Mouse (Mus musculus) intestine, postnatal 0 days (tissue): ENCODE data around the gene Cfap300. TPM values are rescaled to one million over a fixed set of nuclear protein-coding genes. Genes with fewer than 3 reads are reported as not detected.

Experiments
- ATAC-seq: fragments of 200-750 bp; cut with Nextera tagmentation; 2 replicates; pipeline ENCODE4 v1.8.0; 2017; ENCODE audit warnings: mild to moderate bottlenecking, moderate TSS enrichment, moderate library complexity
- H3K27ac ChIP-seq: fragments of 300-500 bp; sonication (generic); 2 replicates; pipeline ENCODE4 v1.5.1; 2014; ENCODE audit warnings: mild to moderate bottlenecking, low read depth, low read length, moderate library complexity
- H3K27me3 ChIP-seq: fragments of 300-500 bp; sonication (generic); replicated peaks from 2 replicates; pipeline ENCODE4 v1.6.1; 2014; ENCODE audit warnings: low read length, mixed read lengths; ENCODE audit not compliant: control insufficient read depth, insufficient read depth
- H3K36me3 ChIP-seq: fragments of 300-500 bp; sonication (generic); 2 replicates; pipeline ENCODE4 v1.6.1; 2014; ENCODE audit warnings: mild to moderate bottlenecking, moderate library complexity; ENCODE audit not compliant: control insufficient read depth, insufficient read depth
- H3K4me1 ChIP-seq: fragments of 300-500 bp; sonication (generic); replicated peaks from 2 replicates; pipeline ENCODE4 v1.6.1; 2014; ENCODE audit warnings: antibody characterized with exemption, low read length, mixed read lengths; ENCODE audit not compliant: control insufficient read depth, insufficient read depth
- H3K4me2 ChIP-seq: fragments of 300-500 bp; sonication (generic); replicated peaks from 2 replicates; pipeline ENCODE4 v1.6.1; 2014; ENCODE audit warnings: low read depth, mild to moderate bottlenecking, moderate library complexity
- H3K4me3 ChIP-seq: fragments of 300-500 bp; sonication (generic); 2 replicates; pipeline ENCODE4 v1.5.1; 2014; ENCODE audit warnings: low read depth, low read length
- H3K9ac ChIP-seq: fragments of 300-500 bp; sonication (generic); 2 replicates; pipeline ENCODE4 v1.6.1; 2014; ENCODE audit warnings: mild to moderate bottlenecking, low read depth, low read length
- H3K9me3 ChIP-seq: fragments of 300-500 bp; sonication (generic); 2 replicates; pipeline ENCODE4 v1.6.1; 2016; ENCODE audit warnings: mixed run types; ENCODE audit not compliant: control insufficient read depth
- CTCF ChIP-seq: sonication (generic); IDR thresholded peaks from 2 replicates; pipeline ENCODE4 v1.5.1; 2016; ENCODE audit warnings: low read depth, mild to moderate bottlenecking, control low read depth, antibody characterized with exemption, moderate library complexity
- WGBS: fragments of 180-500 bp; shearing (Covaris S2); extraction: QIAGEN DNeasy Blood & Tissue Kit; methylation state at CpG from one replicate; pipeline ENCODE4 v1.1.7; 2014; 5-methylcytosine and 5-hydroxymethylcytosine counted together
- polyA plus RNA-seq: library from polyadenylated mRNA; unstranded; fragments of >200 nt; fragmentation: Nextera tagmentation; extraction: Ambion mirVana; gene quantifications from 2 replicates; pipeline ENCODE4 v1.2.1, GENCODE M21; 2015

The Cfap300 gene
- polyA plus RNA-seq, 1 experiment from 2014 or later, result 1.6 TPM

DNA sequence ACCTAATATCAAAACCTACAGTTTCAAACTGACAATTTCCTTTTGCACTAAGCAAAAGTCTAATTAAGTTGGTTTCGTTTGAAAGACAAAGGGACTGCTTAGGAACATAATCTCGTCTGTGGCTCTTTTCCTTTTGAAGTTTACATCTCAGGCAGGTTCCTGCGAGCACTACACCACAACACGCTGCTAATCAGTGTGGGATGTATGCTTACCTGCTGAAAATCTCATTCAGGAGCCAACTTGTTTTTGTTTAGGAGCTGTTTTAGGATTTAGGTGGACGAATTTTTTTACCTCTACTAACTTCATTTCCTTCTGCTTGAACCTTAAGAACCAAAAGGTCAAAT lies 393 bp upstream of the Cfap300 start:
- Histone ChIP-seq H3K27me3 (no peaks in the 10 kb centered on the region), H3K9ac (no peak overlapping the region), H3K4me2 (peak overlapping the region; percentile 92), H3K4me1 (0 out of 2 replicates have a peak, but pooled peaks cover 2% of the 10 kb centered on the region), H3K4me3 (peak overlapping the region; percentile 74), H3K9me3 (no peaks in the 10 kb centered on the region), H3K36me3 (no peaks in the 10 kb centered on the region), H3K27ac (no peak overlapping the region)
- ATAC-seq, result 0 out of 2 replicates have a peak, but pooled peaks have one; percentile 8
- WGBS, result 17% methylated on average over 5 of the region's 5 CpGs
- TF ChIP-seq CTCF, result no peak

DNA sequence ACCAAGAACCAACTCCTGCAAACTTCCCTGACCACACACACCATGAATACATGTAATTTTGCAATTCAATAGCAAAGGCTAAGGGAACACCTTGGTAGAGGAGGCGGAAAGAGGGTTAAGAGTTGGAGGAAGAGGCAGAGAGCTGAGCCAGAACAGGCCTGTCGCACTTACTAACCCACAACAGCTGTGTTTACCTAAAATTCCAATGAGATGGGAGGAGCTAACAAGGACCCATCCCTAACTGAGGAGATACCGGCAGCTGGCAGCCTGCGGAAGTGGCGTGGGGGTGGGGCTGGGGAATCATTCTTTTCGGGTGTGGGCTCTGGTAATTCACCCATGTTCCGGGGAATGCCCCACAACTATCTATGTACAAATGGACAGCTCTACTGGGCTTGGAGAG lies 7.1 kb downstream of the Cfap300 start:
- Histone ChIP-seq H3K27me3 (no peaks in the 10 kb centered on the region), H3K36me3 (no peaks in the 10 kb centered on the region), H3K9me3 (no peaks in the 10 kb centered on the region), H3K4me3 (no peak overlapping the region), H3K27ac (no peak overlapping the region; the same call in 1 of the 2 replicates), H3K4me1 (peaks cover 4% of the 10 kb centered on the region), H3K9ac (no peak overlapping the region), H3K4me2 (0 out of 2 replicates have a peak overlapping the region, but pooled peaks have one; percentile 28)
- 11% methylated on average over 7 of the region's 7 CpGs for WGBS
- TF ChIP-seq CTCF, result no peak
- ATAC-seq, result peak; percentile 68

DNA sequence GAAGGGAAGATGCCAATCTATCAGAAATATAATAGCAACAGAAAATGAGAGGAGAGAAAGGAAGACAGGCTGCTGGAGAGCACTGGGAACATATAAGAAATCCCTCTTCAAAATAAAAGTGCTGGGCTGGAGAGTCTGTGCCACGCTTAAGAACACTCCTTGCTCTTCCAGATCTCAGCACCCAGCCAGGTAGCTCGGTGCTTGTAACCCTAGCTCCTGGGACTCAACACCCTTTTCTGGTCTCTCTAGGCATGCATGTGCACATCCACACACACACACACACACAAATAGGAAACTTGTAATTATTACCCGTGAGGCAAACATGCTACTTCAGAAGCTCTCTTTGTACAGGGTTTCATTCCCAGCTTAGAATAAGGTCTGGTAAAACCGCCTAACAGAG lies 7.5 kb downstream of the Cfap300 start:
- Histone ChIP-seq H3K4me2 (0 out of 2 replicates have a peak overlapping the region, but pooled peaks have one; percentile 28), H3K27me3 (no peaks in the 10 kb centered on the region), H3K36me3 (no peaks in the 10 kb centered on the region), H3K9ac (no peak overlapping the region), H3K9me3 (no peaks in the 10 kb centered on the region), H3K4me3 (no peak overlapping the region), H3K27ac (no peak overlapping the region; the same call in 1 of the 2 replicates), H3K4me1 (peaks cover 4% of the 10 kb centered on the region)
- 49% methylated on average over 4 of the region's 4 CpGs for WGBS
- TF ChIP-seq CTCF, result no peak
- ATAC-seq, result no peak

DNA sequence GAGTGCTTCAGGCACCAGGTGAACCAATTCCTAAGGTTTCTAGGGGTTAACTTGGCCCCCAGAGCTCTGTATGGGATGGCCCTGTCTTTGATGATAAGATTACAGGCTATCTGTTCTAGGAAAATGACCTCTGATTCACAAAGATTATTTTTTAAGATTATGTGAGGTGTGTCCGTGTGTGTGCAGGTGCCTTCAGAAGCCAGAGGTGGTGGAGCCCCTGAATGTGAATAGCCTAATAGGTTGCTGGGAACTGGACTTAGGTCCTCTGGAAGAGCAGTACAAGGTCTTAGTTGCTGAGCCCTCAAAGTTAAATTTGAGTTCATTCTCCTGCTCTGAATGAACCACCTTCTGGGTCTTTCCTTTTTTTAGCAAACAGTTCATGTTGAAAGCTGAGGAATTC lies 8.5 kb downstream of the Cfap300 start:
- 48% methylated on average over 1 of the region's 1 CpGs for WGBS
- no peaks in the 10 kb centered on the region for H3K9me3 ChIP-seq
- H3K36me3 ChIP-seq, result no peaks in the 10 kb centered on the region
- H3K4me1 ChIP-seq, result peaks cover 4% of the 10 kb centered on the region
- no peak overlapping the region for H3K9ac ChIP-seq
- no peak overlapping the region; the same call in 1 of the 2 replicates for H3K27ac ChIP-seq
- H3K27me3 ChIP-seq, result no peaks in the 10 kb centered on the region
- H3K4me2 ChIP-seq, result no peak overlapping the region
- no peak overlapping the region for H3K4me3 ChIP-seq
- ATAC-seq, result no peak
- TF ChIP-seq CTCF, result no peak

DNA sequence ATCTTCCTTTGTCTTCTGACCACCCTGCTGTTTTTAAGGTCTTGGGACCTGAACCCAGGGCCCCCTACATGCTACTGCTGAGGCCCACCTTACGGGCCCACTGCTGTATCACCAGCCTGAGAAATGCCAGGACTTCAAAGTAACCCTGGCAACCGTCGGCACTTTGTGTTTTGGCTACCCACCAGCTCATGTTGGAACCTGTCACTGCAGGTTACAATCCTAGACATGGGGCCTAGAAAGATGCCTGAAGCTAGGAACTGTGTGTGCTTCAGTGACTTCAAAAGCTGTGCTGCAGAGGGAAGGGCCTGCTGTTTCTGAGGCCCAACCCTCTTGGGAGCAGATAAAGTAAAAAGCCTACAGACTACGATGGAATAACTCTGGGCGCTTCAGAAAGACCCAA lies 9.8 kb downstream of the Cfap300 start:
- TF ChIP-seq CTCF, result no peak
- H3K27me3 ChIP-seq, result no peaks in the 10 kb centered on the region
- no peak for ATAC-seq
- H3K4me1 ChIP-seq, result peaks cover 4% of the 10 kb centered on the region
- no peak overlapping the region for H3K27ac ChIP-seq
- WGBS, result 81% methylated on average over 5 of the region's 5 CpGs
- H3K4me3 ChIP-seq, result no peak overlapping the region
- no peaks in the 10 kb centered on the region for H3K36me3 ChIP-seq
- H3K9ac ChIP-seq, result no peak overlapping the region
- H3K9me3 ChIP-seq, result no peaks in the 10 kb centered on the region
- no peak overlapping the region for H3K4me2 ChIP-seq

DNA sequence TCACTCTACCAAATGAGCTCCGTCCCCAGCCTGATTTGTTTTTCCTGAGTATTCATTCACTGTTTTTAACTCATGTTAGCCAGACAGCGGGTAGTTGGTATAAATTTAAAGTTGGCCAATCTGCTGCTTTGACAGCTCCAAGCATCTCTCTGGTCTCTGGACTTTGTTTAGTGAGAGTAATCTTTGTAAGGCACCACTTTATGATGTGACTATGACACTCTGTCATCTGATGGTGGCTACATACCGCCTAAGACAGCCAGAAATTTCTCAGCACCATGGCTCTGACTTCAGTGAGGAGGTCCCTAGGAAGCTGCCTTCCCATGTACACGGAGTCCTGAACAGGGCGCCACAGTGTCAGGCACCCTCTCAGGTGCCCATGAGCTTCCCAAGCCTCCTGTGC lies 24.0 kb downstream of the Cfap300 start:
- ATAC-seq, result no peak
- Histone ChIP-seq H3K4me3 (no peak overlapping the region), H3K9ac (no peak overlapping the region), H3K27me3 (no peaks in the 10 kb centered on the region), H3K4me1 (no peaks in the 10 kb centered on the region), H3K27ac (no peak overlapping the region), H3K4me2 (no peak overlapping the region), H3K36me3 (no peaks in the 10 kb centered on the region), H3K9me3 (no peaks in the 10 kb centered on the region)
- WGBS, result 89% methylated on average over 5 of the region's 5 CpGs
- TF ChIP-seq CTCF, result no peak
